Mouse (Mus musculus): ENCODE results near the gene 4921517D22Rik.
A peak's percentile ranks its signal among the peaks of the same experiment; 100 is the strongest.

Gene 4921517D22Rik

GRCm38 (mm10) chr13:59661387-59661786 is 32.5 kb downstream of the 4921517D22Rik start:
- no peak for DNase-seq (ENCODE audit: low spot score)

- DNase-seq (ENCODE audit: low spot score) = no peak
These were observed 33.5 kb downstream of the 4921517D22Rik start for GRCm38 (mm10) chr13:59660371-59660770.

DNA sequence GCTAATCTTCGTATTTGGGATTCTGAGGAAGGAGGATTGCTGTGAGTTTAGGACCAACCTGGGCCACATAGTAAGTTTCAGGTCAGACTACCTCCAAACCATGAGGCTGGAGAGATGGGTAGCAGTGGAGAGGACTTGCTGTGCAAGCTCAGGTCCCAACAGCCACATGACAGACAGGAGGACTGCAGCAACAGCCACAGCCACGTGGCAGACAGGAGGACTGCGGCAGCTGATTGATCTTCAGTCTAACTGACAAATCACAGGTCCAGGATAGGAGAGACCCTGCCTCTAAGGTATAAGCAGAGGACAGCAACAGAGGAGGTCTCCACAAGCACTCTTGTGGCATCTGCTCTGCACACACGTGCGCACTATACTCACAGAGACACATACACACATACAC is 36.1 kb downstream of the 4921517D22Rik start:
- no peak for DNase-seq (ENCODE audit: low spot score)

- peak; percentile 31 for DNase-seq (ENCODE audit: low spot score)
These were observed 36.9 kb downstream of the 4921517D22Rik start for GRCm38 (mm10) chr13:59656975-59657388.

DNA sequence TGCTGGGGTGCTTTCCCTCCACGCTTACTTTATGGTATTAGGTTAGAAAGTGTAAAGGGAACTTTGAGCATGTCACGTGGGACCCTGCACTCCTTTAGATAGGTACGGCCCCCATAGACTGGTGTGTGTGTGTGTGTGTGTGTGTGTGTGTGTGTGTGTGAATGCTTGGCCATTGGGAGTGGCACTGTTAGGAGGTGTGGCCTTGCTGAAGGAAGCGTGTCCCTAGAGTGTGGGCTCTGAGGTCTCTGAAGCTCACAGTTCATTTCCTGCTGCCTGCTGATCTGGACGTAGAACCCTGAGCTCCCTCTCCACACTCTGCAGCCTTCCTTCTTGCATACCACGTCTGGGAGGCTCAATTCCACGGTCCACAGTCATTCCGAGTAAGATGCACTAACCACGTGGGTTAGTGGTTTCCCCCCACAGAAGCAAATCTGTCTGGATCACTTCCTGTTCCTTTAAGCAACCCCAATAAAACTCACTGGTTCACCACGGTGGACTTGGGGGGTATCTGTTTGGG is 37.5 kb downstream of the 4921517D22Rik start:
- peak; percentile 60 for DNase-seq (ENCODE audit: low spot score)

GRCm38 (mm10) chr13:59655718-59656315 is 38.1 kb downstream of the 4921517D22Rik start:
- no peak for DNase-seq (ENCODE audit: low spot score)

DNA sequence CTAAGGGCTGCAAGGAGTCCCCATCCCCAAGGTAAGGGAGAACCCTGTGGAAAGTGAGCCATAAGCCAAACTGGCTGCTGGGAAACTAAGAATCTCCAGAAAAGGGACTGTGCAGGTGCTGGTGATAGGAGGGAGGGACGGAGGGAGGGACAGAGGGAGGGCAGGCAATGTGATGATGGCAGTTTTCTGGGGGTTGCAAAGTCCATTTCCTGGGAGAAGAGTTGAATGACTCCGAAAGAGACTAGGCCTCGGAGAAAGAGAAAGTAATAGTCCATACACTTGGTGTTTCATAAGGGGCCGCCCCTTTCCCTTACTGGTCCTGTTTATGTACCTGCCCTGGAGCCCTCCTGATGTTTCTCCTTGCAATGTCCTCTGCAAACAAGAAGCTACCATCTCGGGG is 39.4 kb downstream of the 4921517D22Rik start:
- no peak for DNase-seq (ENCODE audit: low spot score)

DNA sequence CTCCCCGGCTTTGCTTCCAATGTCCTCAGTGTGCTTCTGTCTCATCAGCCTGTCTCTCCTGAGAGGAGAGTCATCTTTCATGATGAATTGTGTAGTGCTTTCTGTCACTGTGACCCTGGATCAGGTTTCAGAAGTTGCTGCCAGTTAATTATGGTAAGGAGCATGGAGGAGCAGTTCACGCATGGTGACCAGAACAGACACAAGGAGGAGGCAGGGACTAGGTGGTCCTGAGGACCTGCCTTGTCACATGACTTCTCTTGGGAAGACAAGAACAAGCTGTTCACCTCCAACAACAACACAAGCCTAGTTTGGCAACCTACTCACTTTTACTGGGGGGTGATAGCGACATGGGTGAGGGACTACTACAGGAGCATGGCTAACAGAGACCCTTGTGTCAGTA is 40.8 kb downstream of the 4921517D22Rik start:
- DNase-seq (ENCODE audit: low spot score) = no peak

GRCm38 (mm10) chr13:59652651-59653050 is 41.3 kb downstream of the 4921517D22Rik start:
- DNase-seq (ENCODE audit: low spot score) = no peak

DNA sequence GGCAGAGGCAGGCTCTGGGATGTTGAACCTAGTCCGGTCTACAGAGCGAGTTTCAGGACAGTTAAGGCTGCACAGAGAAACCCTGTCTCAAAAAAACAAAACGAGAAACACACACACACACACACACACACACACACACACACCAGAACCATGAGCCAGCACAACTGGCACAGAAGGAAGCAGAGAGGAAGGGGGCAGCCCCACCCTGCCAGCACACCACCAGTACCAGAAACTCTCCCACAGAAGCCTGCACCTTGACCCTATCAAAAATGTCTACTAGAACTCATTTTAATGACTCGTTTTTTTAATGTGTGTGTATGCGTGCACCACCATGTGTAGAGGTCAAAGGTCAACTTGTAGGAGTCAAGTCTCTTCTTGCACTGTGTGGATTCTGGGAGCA is 44.1 kb downstream of the 4921517D22Rik start:
- DNase-seq (ENCODE audit: low spot score) = no peak

GRCm38 (mm10) chr13:59648598-59648997 is 45.3 kb downstream of the 4921517D22Rik start:
- no peak for DNase-seq (ENCODE audit: low spot score)

DNA sequence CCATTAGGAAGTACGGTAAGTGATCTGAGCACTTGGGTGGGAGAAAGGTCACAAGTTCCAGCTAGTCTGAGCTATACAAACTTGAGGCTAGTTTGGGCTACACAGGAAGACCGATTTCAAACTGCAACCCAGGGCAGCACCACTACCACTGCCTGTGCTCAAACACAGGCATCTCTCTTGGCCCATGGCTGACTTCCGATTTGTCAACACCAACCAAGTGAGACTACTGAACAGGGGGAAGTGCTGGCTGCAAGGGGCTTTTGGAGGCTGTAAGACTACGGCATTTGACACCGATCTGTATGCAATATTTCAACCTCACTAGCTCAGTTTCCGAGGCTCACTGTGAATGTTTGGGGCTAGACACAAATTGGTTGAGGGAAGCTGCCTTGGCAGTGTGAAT is 46.4 kb downstream of the 4921517D22Rik start:
- DNase-seq (ENCODE audit: low spot score) = no peak

- no peak for DNase-seq (ENCODE audit: low spot score)
These were observed 47.1 kb downstream of the 4921517D22Rik start for GRCm38 (mm10) chr13:59646674-59647244.

DNA sequence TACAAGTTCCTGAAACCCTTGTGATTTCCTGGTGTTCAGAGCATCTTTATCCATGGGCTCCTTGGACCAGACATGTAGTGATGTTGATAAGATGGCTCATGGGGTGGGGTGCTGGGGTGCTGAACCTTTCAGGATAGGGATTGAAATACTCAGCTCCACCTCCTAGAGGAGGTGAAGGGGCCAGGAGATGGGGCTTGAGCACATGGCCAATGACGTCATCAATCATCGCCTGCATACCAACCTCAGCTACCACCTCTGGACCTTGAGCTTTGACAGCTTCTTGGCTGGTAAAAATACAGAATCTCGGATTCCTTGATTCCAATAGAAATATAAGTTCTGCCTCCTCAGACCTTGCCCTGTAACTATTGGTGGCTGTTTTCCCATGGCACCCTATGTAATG is 48.4 kb downstream of the 4921517D22Rik start:
- no peak for DNase-seq (ENCODE audit: low spot score)

- no peak for DNase-seq (ENCODE audit: low spot score)
These were observed 51.1 kb downstream of the 4921517D22Rik start for GRCm38 (mm10) chr13:59642818-59643217.

DNA sequence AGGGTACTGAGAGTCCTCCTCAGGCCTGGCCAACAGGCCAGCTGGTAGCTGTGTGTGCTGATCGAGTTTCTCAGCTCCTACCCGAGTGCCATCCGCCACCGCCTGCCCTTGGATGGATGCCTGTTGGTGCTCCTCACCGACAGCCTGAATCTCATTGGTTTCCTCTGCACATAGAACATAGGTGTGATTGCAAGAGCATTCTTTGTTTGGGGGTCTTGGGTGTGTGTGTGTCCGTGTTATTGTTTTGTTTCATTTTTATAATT is 53.8 kb downstream of the 4921517D22Rik start:
- DNase-seq (ENCODE audit: low spot score) = no peak

DNA sequence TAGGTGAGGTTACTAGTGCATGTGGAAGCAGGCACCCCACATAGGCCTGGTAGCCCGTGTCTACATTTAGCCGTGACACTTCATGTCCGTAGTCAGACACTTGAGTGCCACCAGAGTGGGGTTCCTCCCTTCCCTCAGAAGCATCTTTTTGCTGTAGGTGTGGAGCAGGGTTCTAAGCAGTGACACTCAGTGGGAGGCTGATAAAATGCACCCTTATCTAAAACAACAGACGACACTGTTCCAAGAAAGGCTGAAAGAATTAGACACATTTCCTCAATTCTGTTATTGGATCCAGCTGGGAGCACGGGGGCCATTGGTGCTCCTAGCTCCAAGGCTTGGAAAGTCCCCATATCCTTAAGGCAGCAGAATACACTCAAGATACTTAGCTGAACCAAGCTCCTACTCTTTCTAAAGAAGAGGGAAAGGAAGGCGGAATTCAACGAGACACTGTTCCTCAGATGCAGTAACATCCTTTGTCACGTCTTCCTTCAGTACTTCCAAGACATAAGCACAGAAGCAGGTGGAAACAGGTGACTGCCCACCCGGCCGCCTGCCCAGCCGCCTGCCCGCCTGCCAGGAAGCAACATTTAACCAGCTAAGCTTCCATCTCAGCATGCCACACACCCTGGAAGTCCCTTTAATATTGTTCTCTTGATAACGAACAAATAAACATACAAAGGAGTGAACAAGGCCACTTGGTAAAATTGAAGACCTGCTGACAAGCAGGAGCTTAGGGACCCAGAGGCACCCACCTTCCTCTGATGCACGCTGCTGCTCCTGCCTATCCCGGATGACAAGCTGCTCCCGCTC is 54.3 kb downstream of the 4921517D22Rik start:
- no peak for DNase-seq (ENCODE audit: low spot score)

DNA sequence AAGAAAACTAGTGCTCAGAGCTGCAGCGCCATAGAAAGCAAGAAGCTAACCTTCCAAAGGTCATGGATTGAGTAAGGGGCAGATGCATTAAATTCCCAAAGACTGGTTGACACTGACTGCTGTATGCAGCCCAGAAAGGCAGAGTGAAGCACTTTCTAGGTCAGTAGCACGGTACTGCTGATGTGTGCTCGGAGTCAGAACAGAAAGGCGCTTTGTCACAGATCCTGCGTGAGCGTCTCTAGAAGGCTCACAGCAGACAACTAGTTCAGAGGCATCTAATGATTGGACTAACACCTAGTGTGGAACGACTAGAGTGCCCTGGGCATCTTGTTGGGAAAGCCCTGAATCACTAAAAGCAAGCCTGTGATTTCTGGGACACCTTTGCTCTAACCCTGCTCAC is 56.1 kb downstream of the 4921517D22Rik start:
- no peak for DNase-seq (ENCODE audit: low spot score)
